Mouse (Mus musculus): ENCODE results near the gene Sbf1.

Sbf1 gene

DNA sequence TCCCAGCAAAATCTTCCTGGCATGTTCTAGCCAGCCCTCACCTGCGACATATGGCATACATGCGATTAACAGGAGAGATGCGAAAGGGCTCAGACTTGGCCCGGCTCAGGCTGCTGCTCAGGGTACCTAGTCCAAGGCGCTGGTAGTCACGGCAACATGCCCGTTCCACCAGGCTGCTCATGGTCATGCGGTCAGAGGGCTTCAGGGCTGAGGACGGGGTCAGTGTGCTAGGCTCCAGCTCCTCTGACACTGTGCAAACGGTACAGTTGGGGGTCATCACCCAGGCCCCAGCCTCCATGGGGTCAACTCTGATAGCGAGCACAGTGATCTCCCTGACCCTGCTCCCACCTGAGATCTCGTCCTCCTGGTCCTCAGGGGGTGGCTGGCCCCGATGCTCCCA, 14.9 kb downstream of the Sbf1 start:
- no peak for TF ChIP-seq GATA4 (IDR thresholded peaks at IDR 0.05; ENCODE audit: insufficient replicate concordance, low read length)

- no peak for TF ChIP-seq GATA4 (IDR thresholded peaks at IDR 0.05; ENCODE audit: insufficient replicate concordance, low read length)
These were observed 17.4 kb downstream of the Sbf1 start for GRCm38 (mm10) chr15:89297695-89298094.

DNA sequence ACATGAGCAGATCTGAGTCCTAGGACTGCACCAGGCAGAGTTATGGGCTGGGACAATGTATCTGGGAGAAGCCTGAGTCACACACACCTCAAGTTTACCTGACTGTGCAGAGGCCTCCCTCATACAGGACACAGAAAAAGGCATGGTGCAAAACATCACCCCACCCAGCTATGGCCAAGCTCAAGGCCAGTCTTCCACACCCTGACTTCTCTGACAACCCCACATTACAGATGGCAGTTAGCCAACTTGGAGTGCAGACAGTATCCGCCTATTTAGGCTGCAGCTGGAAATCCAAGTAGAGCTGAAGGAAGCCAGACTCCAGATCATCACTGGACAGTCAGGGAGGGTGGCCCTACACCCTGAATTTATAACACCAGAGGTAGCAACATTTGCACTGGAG, 18.6 kb downstream of the Sbf1 start:
- TF ChIP-seq GATA4 (IDR thresholded peaks at IDR 0.05; ENCODE audit: insufficient replicate concordance, low read length) = no peak

DNA sequence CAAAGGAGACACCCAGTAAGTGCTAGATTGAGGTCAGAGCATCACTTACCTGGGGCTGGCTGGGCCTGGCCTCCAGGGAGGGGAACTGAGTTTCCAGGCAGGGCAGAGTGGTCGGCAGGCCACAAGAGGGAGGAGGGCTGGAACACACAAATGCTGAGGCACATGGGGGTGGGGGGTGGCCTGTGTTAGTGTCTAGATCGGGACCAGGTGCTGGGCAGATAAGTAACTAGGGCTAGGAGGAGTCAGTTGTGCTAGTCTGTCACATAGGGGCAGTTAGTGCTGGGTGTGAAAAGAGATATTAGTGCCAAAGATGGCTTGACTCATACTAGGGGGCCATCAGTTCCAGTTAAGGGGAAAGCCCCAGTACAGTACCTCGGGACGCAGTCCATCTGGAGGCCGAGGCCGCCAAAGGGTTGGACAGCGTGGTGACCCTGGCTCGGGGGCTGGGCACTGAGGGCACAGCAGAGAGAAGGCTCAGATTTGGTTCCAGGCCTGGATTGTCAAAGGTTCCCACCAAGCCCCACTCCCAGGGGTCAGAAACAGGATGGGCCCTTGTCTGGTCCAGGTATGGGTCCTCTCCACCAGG, 19.4 kb downstream of the Sbf1 start:
- no peak for TF ChIP-seq GATA4 (IDR thresholded peaks at IDR 0.05; ENCODE audit: insufficient replicate concordance, low read length)

GRCm38 (mm10) chr15:89293778-89294177, 21.3 kb downstream of the Sbf1 start:
- TF ChIP-seq GATA4 (IDR thresholded peaks at IDR 0.05; ENCODE audit: insufficient replicate concordance, low read length) = no peak

DNA sequence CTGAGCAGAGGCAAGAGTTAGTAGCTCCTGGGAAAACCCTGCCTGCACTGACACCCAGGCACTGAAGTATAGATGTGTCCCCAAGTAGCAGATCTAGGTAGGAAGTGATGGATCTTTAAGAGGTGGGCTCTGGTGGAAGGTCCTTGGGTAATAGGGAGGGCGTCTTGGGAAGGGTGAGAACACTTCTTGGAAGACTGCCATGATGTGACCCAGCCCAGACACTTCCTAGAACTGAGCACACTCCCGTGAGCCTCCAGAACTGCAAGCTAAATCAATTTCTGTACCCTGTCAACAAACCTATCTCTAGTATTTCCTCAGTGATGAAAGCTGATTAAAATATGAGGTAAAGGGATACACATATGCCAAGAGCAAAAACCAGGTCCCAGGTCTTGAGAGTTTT, 22.3 kb downstream of the Sbf1 start:
- TF ChIP-seq GATA4 (IDR thresholded peaks at IDR 0.05; ENCODE audit: insufficient replicate concordance, low read length) = no peak

- TF ChIP-seq GATA4 (IDR thresholded peaks at IDR 0.05; ENCODE audit: insufficient replicate concordance, low read length) = no peak
These were observed 23.6 kb downstream of the Sbf1 start for GRCm38 (mm10) chr15:89291521-89291920.

GRCm38 (mm10) chr15:89289455-89289854, 25.7 kb downstream of the Sbf1 start:
- no peak for TF ChIP-seq GATA4 (IDR thresholded peaks at IDR 0.05; ENCODE audit: insufficient replicate concordance, low read length)

DNA sequence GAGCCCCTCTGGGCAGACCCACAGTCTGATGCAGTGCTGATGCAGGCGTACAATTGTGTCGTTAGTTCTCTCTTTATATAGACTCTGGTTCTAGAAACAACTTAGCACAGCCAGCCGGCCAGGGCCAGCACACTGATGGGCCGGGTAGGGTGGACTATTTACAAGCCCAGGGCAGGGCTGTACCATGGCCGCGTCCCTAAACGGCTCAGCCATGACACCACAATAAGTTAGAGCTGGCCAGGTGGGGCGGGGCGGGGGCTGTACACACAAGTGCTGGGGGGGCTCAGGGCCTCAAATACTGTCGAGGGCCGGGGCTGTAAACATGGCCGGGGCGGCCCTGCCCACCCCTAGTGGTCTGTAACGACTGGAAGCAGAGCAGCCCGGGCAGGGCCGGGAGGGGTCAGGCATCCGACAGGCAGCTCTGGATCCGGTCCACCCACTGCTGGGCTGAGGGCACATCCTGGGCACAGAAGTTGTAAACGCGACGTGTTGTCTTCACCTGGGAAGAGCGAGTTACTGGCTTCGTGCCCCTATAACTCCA, 26.8 kb downstream of the Sbf1 start:
- no peak for TF ChIP-seq GATA4 (IDR thresholded peaks at IDR 0.05; ENCODE audit: insufficient replicate concordance, low read length)

DNA sequence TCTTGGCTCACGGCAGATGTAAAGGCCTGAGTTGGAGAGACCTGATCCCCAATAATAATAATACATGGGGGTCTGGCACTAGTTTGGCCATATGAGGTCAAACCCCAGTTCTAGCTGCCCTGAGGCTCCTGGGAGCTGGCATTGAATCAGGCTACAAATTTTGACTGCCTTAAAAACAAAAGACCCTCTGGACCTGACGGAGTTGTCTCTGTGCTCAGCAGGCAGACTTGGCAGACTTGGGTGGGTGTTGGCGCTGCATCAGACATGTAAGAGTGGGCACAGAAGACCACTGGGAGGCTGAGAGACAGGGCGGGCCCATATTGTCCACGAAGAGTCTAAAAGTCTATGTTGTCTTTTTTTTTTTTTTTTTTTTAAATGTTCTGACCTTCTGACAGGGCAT, 28.5 kb downstream of the Sbf1 start:
- TF ChIP-seq GATA4 (IDR thresholded peaks at IDR 0.05; ENCODE audit: insufficient replicate concordance, low read length) = no peak

- TF ChIP-seq GATA4 (IDR thresholded peaks at IDR 0.05; ENCODE audit: insufficient replicate concordance, low read length) = no peak
These were observed 29.0 kb downstream of the Sbf1 start for GRCm38 (mm10) chr15:89286114-89286513.

DNA sequence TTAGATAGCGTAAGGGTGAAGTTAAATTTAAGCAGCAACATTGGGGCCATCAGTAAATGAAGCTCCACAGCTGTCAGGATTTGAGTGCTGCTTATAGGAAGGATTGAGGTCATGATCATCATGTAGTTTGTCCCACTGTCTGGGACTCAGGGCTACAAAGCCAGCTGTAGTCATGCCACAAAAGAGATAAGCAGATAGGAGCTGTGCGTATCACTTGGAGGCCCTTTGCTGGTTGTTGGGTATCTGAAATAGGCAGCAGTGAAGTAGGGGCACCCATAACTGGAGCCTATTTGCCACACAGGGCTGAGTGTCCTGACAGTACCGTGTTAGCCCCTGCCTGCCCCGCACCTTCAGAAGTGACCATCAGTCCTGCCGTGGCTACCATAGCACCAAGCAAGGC, 29.6 kb downstream of the Sbf1 start:
- no peak for TF ChIP-seq GATA4 (IDR thresholded peaks at IDR 0.05; ENCODE audit: insufficient replicate concordance, low read length)

- no peak for TF ChIP-seq GATA4 (IDR thresholded peaks at IDR 0.05; ENCODE audit: insufficient replicate concordance, low read length)
These were observed 30.1 kb downstream of the Sbf1 start for GRCm38 (mm10) chr15:89285004-89285403.

DNA sequence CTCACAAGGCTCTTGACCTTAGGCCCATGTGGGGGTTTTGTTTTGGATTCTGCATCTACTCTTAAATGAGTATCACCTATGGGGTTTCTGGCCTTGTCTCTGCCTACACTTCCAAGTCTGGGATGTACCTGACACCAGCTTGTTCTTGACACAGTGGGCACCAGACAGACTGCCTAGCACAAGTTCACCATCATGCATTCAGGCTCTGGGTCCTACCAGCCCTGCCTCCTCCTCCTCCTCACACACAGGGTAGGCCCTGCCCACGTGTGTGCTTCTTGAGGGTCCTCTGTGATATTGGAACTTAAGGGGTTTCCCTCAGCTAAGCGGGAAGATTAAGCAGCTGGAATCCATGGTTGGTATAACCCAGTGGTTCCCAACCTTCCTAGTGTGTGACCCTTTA, 31.0 kb downstream of the Sbf1 start:
- no peak for TF ChIP-seq GATA4 (IDR thresholded peaks at IDR 0.05; ENCODE audit: insufficient replicate concordance, low read length)

DNA sequence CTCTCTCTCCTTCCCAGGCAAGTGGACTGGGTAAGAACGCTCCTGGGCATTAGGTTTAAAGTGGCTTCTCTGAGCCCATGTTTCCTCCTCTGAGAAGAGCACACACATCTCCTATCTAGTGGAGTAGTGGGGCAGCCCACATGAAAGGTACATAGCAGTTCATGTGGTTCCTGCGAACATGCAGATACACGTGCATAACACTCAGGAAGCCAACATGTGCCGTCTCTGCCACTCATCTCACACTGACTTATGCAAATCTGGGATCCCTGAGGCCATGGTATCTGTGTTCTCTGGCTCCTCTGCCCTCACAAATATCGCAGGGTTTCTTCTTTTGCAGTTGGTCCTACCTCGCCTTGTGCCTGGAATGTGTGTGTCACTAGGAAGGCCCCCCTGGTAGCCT, 32.6 kb downstream of the Sbf1 start:
- no peak for TF ChIP-seq GATA4 (IDR thresholded peaks at IDR 0.05; ENCODE audit: insufficient replicate concordance, low read length)

- no peak for TF ChIP-seq GATA4 (IDR thresholded peaks at IDR 0.05; ENCODE audit: insufficient replicate concordance, low read length)
These were observed 37.7 kb downstream of the Sbf1 start for GRCm38 (mm10) chr15:89277366-89277765.

- TF ChIP-seq GATA4 (IDR thresholded peaks at IDR 0.05; ENCODE audit: insufficient replicate concordance, low read length) = no peak
These were observed 39.6 kb downstream of the Sbf1 start for GRCm38 (mm10) chr15:89275497-89275896.
